8 mouse cellular contexts compared by ENCODE assay signal in genomic region chr2:26501651-26502141, GRCm38 (mm10). TPM values are rescaled to one million over a fixed set of nuclear protein-coding genes. Genes with fewer than 3 reads are reported as not detected.
DNase-seq lines count a peak whose midpoint lies in the region; ATAC-seq lines count a peak whose summit lies in the region.

No protein-coding gene starts in this region.

- H3K4me1 ChIP-seq in forebrain, embryonic 14.5 days (ENCODE audit: control insufficient read depth, insufficient read depth, low read length): peaks cover 55% of the 10 kb centered on the region
- peaks cover 82% of the 10 kb centered on the region for H3K4me1 ChIP-seq in neural tube, embryonic 12.5 days

- peak; percentile 37 for ATAC-seq in forebrain, embryonic 14.5 days
- peak; percentile 60 for ATAC-seq in neural tube, embryonic 12.5 days (ENCODE audit: low FRiP score, low read depth)
- ATAC-seq in activated CD4-positive, CD25-positive, alpha-beta regulatory T cell, adult 4 months: no peak

- WGBS in forebrain, embryonic 14.5 days: 0% methylated on average over 15 of the region's 15 CpGs
- WGBS in neural tube, embryonic 12.5 days: 1% methylated on average over 15 of the region's 15 CpGs

- H3K27ac ChIP-seq in forebrain, embryonic 14.5 days (ENCODE audit: low read depth, low read length): peak overlapping the region; percentile 95
- H3K27ac ChIP-seq in neural tube, embryonic 12.5 days: peak overlapping the region; percentile 84

- peak; percentile 97 for DNase-seq in heart, adult 11 months
- no peak for DNase-seq in heart, postnatal 4 days
- DNase-seq in ES-CJ7 (ENCODE audit: low read depth, low spot score): peak; percentile 75
- DNase-seq in forebrain, embryonic 14.5 days (ENCODE audit: low spot score): peak; percentile 91
- DNase-seq in kidney, postnatal 14 days: peak; percentile 36
- no peak for DNase-seq in yolk sac, embryonic 10.5 days (ENCODE audit: low spot score)

- no peaks in the 10 kb centered on the region for H3K9me3 ChIP-seq in forebrain, embryonic 14.5 days (replicated peaks; ENCODE audit: control insufficient read depth, low read length)
- H3K9me3 ChIP-seq in neural tube, embryonic 12.5 days: no peaks in the 10 kb centered on the region

- H3K4me2 ChIP-seq in forebrain, embryonic 14.5 days (ENCODE audit: low read length): peak overlapping the region; percentile 80
- H3K4me2 ChIP-seq in neural tube, embryonic 12.5 days (replicated peaks): peak overlapping the region; percentile 81

- H3K36me3 ChIP-seq in forebrain, embryonic 14.5 days (ENCODE audit: control insufficient read depth, insufficient read depth, low read length): peaks cover 3% of the 10 kb centered on the region; the same call in 1 of the 2 replicates
- H3K36me3 ChIP-seq in neural tube, embryonic 12.5 days: peaks cover 13% of the 10 kb centered on the region; the same call in 1 of the 2 replicates

- H3K4me3 ChIP-seq in forebrain, embryonic 14.5 days (ENCODE audit: low read depth, low read length): peak overlapping the region; percentile 73
- H3K4me3 ChIP-seq in neural tube, embryonic 12.5 days: peak overlapping the region; percentile 79

- H3K9ac ChIP-seq in forebrain, embryonic 14.5 days (ENCODE audit: low read length): peak overlapping the region; percentile 91
- peak overlapping the region; percentile 88 for H3K9ac ChIP-seq in neural tube, embryonic 12.5 days

- H3K27me3 ChIP-seq in forebrain, embryonic 14.5 days (replicated peaks; ENCODE audit: control insufficient read depth, insufficient read depth, low read length): no peaks in the 10 kb centered on the region
- H3K27me3 ChIP-seq in neural tube, embryonic 12.5 days (replicated peaks): 0 out of 2 replicates have a peak, but pooled peaks cover 12% of the 10 kb centered on the region

RNA-seq across cellular contexts. Expression of gene Notch1, which starts 14.8 kb away (rescaled TPM):
- 10 to 100 TPM; 55.3 to 62.3 TPM for total RNA-seq in heart, postnatal 4 days (2021)
- 30.3 and 32.3 TPM in 2 replicates for polyA plus RNA-seq in forebrain, embryonic 14.5 days (2014; fragmentation: Nextera tagmentation; extraction: Ambion mirVana)
- 44.7 and 48.2 TPM in 2 replicates for polyA plus RNA-seq in neural tube, embryonic 12.5 days (2016; fragmentation: Nextera tagmentation; extraction: Ambion mirVana)
- 10 to 100 TPM; 22.2 to 28.7 TPM for polyA plus RNA-seq in activated CD4-positive, CD25-positive, alpha-beta regulatory T cell, adult 4 months (2017; shearing (Covaris generic))

RNA-seq across cellular contexts. Expression of gene Sec16a, which starts 56.7 kb away (rescaled TPM):
- total RNA-seq in heart, postnatal 4 days (2021): 10 to 100 TPM; 37.0 to 39.0 TPM
- polyA plus RNA-seq in forebrain, embryonic 14.5 days (2014; fragmentation: Nextera tagmentation; extraction: Ambion mirVana): 23.4 and 24.6 TPM in 2 replicates
- polyA plus RNA-seq in neural tube, embryonic 12.5 days (2016; fragmentation: Nextera tagmentation; extraction: Ambion mirVana): 26.0 and 26.3 TPM in 2 replicates
- polyA plus RNA-seq in activated CD4-positive, CD25-positive, alpha-beta regulatory T cell, adult 4 months (2017; shearing (Covaris generic)): 10 to 100 TPM; 22.4 to 23.9 TPM

Comparison
In these comparisons a context has a peak if more than half of its experiments do, and no peak if none do; other contexts are left out.
1. DNase-seq: peak in heart, adult 11 months (single experiment), ES-CJ7 (single experiment), forebrain, embryonic 14.5 days (single experiment) and kidney, postnatal 14 days (single experiment); none in heart, postnatal 4 days (single experiment) and yolk sac, embryonic 10.5 days (single experiment).